Mouse (Mus musculus): Measurements from ENCODE around the gene Spaca4. TPM values are rescaled to one million over a fixed set of nuclear protein-coding genes. Genes with fewer than 3 reads are reported as not detected.

Spaca4 gene
- polyA plus RNA-seq, 1 experiment: not detected

DNA sequence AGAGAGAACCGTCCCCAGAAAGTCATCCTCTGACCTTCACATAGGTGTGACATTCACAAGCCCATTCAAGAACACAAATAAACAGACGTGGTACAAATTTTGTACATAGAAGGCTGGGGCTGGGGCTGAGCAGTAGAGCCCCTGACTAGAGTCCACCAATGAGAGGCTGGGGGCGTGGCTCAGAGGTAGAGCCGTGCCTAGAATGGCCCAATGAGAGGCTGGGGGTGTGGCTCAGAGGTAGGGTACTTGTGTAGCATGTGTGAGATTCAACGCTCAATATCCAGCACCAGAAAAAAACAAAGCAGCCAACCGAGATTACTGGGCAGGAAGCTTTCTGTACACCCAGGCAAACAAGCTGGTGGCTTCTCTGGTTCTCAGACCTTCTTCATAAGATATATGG lies 30.1 kb upstream of the Spaca4 start:
- H3K4me3 ChIP-seq (ENCODE audit: insufficient read depth, low read depth, low read length): no peak overlapping the region
- H3K4me1 ChIP-seq (ENCODE audit: control insufficient read depth, insufficient read depth, low read length): peaks cover 6% of the 10 kb centered on the region
- no peak overlapping the region for H3K27ac ChIP-seq (ENCODE audit: insufficient read depth, low read depth, low read length)
- TF ChIP-seq POLR2A (IDR thresholded peaks at IDR 0.05; ENCODE audit: insufficient read depth, low read depth, low read length) (no peak), CTCF (IDR thresholded peaks at IDR 0.05; ENCODE audit: insufficient read depth, low read depth, low read length) (no peak)
- 63% methylated on average over 6 of the region's 6 CpGs for WGBS

DNA sequence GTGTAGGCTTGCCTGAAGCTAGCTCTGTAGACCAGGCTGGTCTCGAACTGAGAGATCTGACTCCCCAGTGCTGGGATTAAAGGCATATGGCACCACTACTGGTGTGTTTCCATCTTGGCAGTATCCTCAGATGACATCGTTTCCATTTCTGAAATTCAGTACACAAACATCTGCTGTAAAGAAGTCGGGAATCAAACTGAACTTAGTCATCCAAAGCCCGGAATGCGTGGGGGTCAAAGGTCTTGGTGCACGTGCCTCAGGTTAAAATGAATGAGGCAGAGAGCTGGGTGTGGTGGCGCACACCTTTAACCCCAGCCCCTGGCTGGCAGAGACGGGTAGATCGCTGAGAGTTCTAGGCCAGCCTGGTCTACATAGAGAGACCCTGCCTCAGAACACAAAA lies 24.5 kb upstream of the Spaca4 start:
- WGBS: 79% methylated on average over 9 of the region's 9 CpGs
- TF ChIP-seq CTCF (IDR thresholded peaks at IDR 0.05; ENCODE audit: insufficient read depth, low read depth, low read length) (no peak), POLR2A (IDR thresholded peaks at IDR 0.05; ENCODE audit: insufficient read depth, low read depth, low read length) (no peak)
- Histone ChIP-seq H3K4me1 (ENCODE audit: control insufficient read depth, insufficient read depth, low read length) (peaks cover 6% of the 10 kb centered on the region), H3K4me3 (ENCODE audit: insufficient read depth, low read depth, low read length) (no peak overlapping the region), H3K27ac (ENCODE audit: insufficient read depth, low read depth, low read length) (no peak overlapping the region)

DNA sequence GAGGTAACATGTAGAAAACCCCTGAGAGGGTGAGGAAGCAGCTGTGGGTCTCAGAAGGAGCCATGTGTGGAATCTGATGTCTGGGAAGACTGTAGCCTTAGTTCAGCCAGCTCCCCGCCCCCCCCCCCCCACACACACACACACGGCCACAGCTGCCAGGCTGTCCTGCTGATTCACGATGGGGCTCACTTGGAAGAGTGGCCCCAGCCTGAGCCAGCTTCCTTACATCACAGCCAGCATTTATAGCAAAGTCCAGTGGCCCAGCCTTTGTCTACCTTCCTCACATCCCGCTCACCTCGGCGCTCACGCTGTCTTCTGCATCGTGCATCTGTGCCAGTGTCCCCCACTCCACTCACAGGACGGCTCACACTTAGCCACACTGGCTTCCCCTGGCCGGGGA lies 23.8 kb upstream of the Spaca4 start:
- WGBS: 42% methylated on average over 10 of the region's 10 CpGs
- peak overlapping the region; percentile 47; the same call in 1 of the 2 replicates for H3K27ac ChIP-seq (ENCODE audit: insufficient read depth, low read depth, low read length)
- H3K4me1 ChIP-seq (ENCODE audit: control insufficient read depth, insufficient read depth, low read length): peaks cover 6% of the 10 kb centered on the region
- TF ChIP-seq CTCF (IDR thresholded peaks at IDR 0.05; ENCODE audit: insufficient read depth, low read depth, low read length): no peak
- TF ChIP-seq POLR2A (IDR thresholded peaks at IDR 0.05; ENCODE audit: insufficient read depth, low read depth, low read length): no peak
- no peak overlapping the region for H3K4me3 ChIP-seq (ENCODE audit: insufficient read depth, low read depth, low read length)

GRCm38 (mm10) chr7:45748110-45748509 lies 22.5 kb upstream of the Spaca4 start:
- Histone ChIP-seq H3K27ac (ENCODE audit: insufficient read depth, low read depth, low read length) (no peak overlapping the region), H3K4me1 (ENCODE audit: control insufficient read depth, insufficient read depth, low read length) (peaks cover 6% of the 10 kb centered on the region), H3K4me3 (ENCODE audit: insufficient read depth, low read depth, low read length) (no peak overlapping the region)
- 84% methylated on average over 7 of the region's 7 CpGs for WGBS
- no peak for TF ChIP-seq POLR2A (IDR thresholded peaks at IDR 0.05; ENCODE audit: insufficient read depth, low read depth, low read length)
- TF ChIP-seq CTCF (IDR thresholded peaks at IDR 0.05; ENCODE audit: insufficient read depth, low read depth, low read length): no peak

- 86% methylated on average over 5 of the region's 5 CpGs for WGBS
- Histone ChIP-seq H3K4me3 (ENCODE audit: insufficient read depth, low read depth, low read length) (no peak overlapping the region), H3K4me1 (ENCODE audit: control insufficient read depth, insufficient read depth, low read length) (peaks cover 7% of the 10 kb centered on the region), H3K27ac (ENCODE audit: insufficient read depth, low read depth, low read length) (no peak overlapping the region)
- TF ChIP-seq CTCF (IDR thresholded peaks at IDR 0.05; ENCODE audit: insufficient read depth, low read depth, low read length) (no peak), POLR2A (IDR thresholded peaks at IDR 0.05; ENCODE audit: insufficient read depth, low read depth, low read length) (no peak)
These were observed 21.8 kb upstream of the Spaca4 start for GRCm38 (mm10) chr7:45747450-45747849.

- H3K27ac ChIP-seq (ENCODE audit: insufficient read depth, low read depth, low read length): no peak overlapping the region
- no peak overlapping the region for H3K4me3 ChIP-seq (ENCODE audit: insufficient read depth, low read depth, low read length)
- peaks cover 16% of the 10 kb centered on the region for H3K4me1 ChIP-seq (ENCODE audit: control insufficient read depth, insufficient read depth, low read length)
- no peak for TF ChIP-seq POLR2A (IDR thresholded peaks at IDR 0.05; ENCODE audit: insufficient read depth, low read depth, low read length)
- no peak; the same call in 1 of the 2 replicates for TF ChIP-seq CTCF (IDR thresholded peaks at IDR 0.05; ENCODE audit: insufficient read depth, low read depth, low read length)
- WGBS: 64% methylated on average over 6 of the region's 6 CpGs
These were observed 20.9 kb upstream of the Spaca4 start for GRCm38 (mm10) chr7:45746518-45746917.

DNA sequence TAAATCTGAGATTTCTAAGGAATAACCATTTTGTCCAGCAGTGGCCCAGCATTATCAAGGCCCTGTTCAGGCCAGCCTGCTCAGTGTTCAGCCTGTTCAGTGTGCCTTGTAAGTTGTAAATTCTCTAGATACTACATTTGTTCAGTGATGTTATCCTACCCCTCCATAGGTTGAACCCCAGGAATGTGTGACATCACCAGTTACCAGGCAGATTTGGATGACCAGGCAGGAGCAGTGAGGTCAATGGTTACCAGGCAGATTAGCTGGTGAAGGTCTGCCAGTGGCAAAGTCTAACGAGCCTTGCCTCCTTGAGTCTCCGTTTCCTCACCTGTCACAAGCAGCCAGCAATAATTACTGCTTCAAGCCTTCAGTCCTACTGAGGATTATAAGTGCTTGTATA lies 18.8 kb upstream of the Spaca4 start:
- Histone ChIP-seq H3K27ac (ENCODE audit: insufficient read depth, low read depth, low read length) (no peak overlapping the region), H3K4me3 (ENCODE audit: insufficient read depth, low read depth, low read length) (no peak overlapping the region), H3K4me1 (ENCODE audit: control insufficient read depth, insufficient read depth, low read length) (peaks cover 17% of the 10 kb centered on the region)
- TF ChIP-seq POLR2A (IDR thresholded peaks at IDR 0.05; ENCODE audit: insufficient read depth, low read depth, low read length) (no peak), CTCF (IDR thresholded peaks at IDR 0.05; ENCODE audit: insufficient read depth, low read depth, low read length) (no peak)
- 30% methylated on average over 2 of the region's 2 CpGs for WGBS

DNA sequence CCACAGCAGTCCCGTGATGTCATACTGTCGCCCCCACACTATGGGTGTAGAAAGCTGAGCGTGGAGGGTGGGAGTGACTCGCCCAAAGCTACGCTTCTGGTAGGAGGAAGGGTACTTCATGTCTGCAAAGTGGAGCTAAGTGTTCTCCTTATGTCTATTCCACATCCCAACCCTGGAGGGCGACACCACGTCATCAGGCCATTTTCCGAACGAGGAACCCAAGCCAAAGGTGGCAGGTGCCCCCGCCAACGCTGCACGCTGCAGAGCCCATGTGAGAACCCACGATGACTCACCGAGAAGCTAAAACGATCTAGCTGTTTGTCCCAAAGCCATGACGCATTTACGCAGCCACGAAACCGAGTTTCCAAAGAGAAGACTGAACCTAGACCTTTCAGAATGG lies 16.7 kb upstream of the Spaca4 start:
- Histone ChIP-seq H3K27ac (ENCODE audit: insufficient read depth, low read depth, low read length) (peak overlapping the region; percentile 66), H3K4me3 (ENCODE audit: insufficient read depth, low read depth, low read length) (peak overlapping the region; percentile 41)
- WGBS: 9% methylated on average over 19 of the region's 19 CpGs

GRCm38 (mm10) chr7:45741777-45742176 lies 16.2 kb upstream of the Spaca4 start:
- peak overlapping the region; percentile 41 for H3K4me3 ChIP-seq (ENCODE audit: insufficient read depth, low read depth, low read length)
- H3K27ac ChIP-seq (ENCODE audit: insufficient read depth, low read depth, low read length): peak overlapping the region; percentile 66
- no peak; the same call in 1 of the 2 replicates for TF ChIP-seq POLR2A (IDR thresholded peaks at IDR 0.05; ENCODE audit: insufficient read depth, low read depth, low read length)
- TF ChIP-seq CTCF (IDR thresholded peaks at IDR 0.05; ENCODE audit: insufficient read depth, low read depth, low read length): no peak
- peaks cover 15% of the 10 kb centered on the region for H3K4me1 ChIP-seq (ENCODE audit: control insufficient read depth, insufficient read depth, low read length)
- WGBS: 41% methylated on average over 11 of the region's 11 CpGs

More for the DNA sequence above, 16.7 kb upstream of the Spaca4 start:
- peaks cover 15% of the 10 kb centered on the region for H3K4me1 ChIP-seq (ENCODE audit: control insufficient read depth, insufficient read depth, low read length)
- no peak for TF ChIP-seq CTCF (IDR thresholded peaks at IDR 0.05; ENCODE audit: insufficient read depth, low read depth, low read length)
- TF ChIP-seq POLR2A (IDR thresholded peaks at IDR 0.05; ENCODE audit: insufficient read depth, low read depth, low read length): no peak

- peak overlapping the region; percentile 41 for H3K4me3 ChIP-seq (ENCODE audit: insufficient read depth, low read depth, low read length)
- 70% methylated on average over 12 of the region's 12 CpGs for WGBS
- H3K4me1 ChIP-seq (ENCODE audit: control insufficient read depth, insufficient read depth, low read length): peaks cover 15% of the 10 kb centered on the region
- H3K27ac ChIP-seq (ENCODE audit: insufficient read depth, low read depth, low read length): peak overlapping the region; percentile 14; the same call in 1 of the 2 replicates
- TF ChIP-seq POLR2A (IDR thresholded peaks at IDR 0.05; ENCODE audit: insufficient read depth, low read depth, low read length): no peak
- no peak for TF ChIP-seq CTCF (IDR thresholded peaks at IDR 0.05; ENCODE audit: insufficient read depth, low read depth, low read length)
These were observed 15.7 kb upstream of the Spaca4 start for GRCm38 (mm10) chr7:45741308-45741707.
